Mouse (Mus musculus) embryo, embryonic 10 days (tissue): ENCODE measurements around the gene Espnl.

Source experiments
- DNase-seq: peaks from one replicate; pipeline ENCODE4 v3.0.0-alpha.2; 2015; ENCODE audit warnings: low spot score

Gene Espnl

GRCm38 (mm10) chr1:91317656-91318055, 4.2 kb upstream of the Espnl start:
- no peak for DNase-seq

DNA sequence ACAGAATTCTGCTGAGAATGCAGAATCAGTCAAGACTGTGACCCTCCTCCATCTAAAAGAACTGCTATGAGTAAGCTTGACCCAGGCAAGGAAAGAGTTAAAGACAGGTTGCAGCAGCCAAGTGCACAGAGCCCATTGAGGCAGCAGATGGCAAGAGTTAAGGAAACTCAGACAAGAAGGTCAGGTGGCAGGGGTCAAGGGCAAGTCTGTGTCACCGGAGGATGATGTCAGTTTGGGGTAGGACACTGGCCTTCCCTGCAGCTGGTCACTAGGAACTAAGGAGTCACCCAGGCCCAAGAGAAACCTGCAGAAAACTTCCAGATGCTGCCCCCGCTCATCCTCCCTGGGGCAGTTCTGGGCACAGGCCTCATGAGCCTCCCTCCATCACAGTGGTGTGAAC, 2.8 kb downstream of the Espnl start:
- DNase-seq: no peak

DNA sequence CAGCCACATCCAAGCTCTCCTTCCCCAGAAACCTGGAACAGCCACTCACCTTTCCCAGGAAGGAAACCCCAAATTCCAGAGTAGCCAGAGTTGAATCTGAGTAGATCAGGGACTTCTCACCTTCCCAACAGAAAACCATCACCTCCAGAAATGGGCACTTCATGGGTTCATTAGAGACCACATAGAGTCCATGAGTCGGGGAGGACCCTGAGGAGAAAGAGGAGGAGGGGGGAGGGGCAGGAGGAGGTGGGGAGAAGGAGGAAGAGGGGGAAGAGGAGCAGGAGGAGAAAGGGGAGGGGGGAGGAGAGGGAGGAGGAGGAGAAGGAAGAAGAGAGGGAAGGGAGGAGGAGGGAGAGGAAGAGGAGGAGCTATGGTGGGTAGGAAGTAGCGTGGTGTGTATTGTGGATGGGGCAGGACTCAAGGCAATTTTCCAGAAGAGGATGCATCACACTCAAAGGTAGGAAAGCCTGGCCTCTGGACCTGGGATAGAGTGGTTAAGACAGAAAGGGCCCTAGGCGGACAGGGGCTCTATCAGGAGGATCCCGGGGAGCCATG, 3.7 kb downstream of the Espnl start:
- no peak for DNase-seq

DNA sequence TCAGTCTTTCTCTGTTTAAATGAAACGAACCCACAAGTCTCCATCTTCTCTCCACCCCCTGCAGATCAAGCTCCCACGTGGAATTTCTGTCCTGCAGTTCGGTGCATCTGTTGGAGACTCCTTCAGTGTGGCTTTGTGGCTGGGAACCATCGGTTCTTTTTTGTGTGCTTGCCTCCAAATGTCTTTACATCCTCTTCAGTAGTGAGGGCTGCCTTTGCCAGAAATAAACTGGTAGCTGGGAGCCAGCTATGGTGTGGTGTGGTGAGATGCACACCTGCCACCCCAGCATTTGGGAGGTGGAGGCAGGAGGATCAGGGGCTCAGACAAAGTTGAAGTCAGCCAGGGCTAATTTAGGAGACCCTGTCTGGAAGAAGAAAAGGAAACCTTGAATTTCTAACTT, 10.2 kb downstream of the Espnl start:
- DNase-seq: no peak

- no peak for DNase-seq
Measured at GRCm38 (mm10) chr1:91333582-91333981, 11.7 kb downstream of the Espnl start.

GRCm38 (mm10) chr1:91337355-91337754, 15.5 kb downstream of the Espnl start:
- no peak for DNase-seq

DNA sequence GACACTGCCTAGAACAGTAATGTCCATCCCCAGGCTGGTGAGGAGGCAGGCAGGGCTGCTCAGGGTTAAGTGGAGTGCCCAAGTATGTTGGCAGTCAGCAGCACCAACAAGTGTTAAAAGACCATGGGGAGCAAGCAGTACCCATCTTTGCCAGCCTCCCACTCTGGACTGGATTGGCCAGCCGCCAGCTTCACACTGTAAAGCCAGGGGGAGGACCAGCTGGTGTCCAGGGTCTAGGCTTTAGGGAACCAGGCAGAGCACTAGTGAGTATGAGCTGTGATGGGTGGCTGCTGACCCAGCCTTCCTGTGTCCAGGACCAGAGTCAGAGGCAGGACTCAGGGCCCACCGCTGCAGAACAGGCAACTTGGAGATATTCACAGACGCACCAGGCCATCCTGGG, 22.1 kb downstream of the Espnl start:
- DNase-seq: no peak

- peak; percentile 68 for DNase-seq
Measured at GRCm38 (mm10) chr1:91344921-91345685, 23.2 kb downstream of the Espnl start.

GRCm38 (mm10) chr1:91346892-91347291, 25.0 kb downstream of the Espnl start:
- peak; percentile 84 for DNase-seq

DNA sequence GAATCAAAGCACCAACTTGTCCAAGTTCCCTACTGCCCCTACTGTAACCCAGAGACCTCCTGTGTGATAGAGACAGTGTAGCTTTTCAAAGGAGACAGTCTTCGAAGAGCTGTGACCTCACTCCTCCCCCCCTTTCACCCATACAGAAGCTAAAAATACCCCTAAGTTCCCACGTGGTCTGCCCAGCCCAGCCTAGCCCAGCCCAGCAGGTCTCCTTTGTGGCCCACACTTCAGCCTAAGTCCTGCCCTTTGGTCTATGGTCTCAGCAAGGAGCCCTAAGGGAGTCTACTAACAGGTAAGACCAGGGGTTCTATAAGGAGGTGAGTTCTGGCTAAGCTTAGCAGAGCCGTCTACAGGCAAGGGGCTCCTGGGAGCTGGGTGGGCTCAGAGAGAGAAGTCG, 29.0 kb downstream of the Espnl start, which contains the start of gene Klhl30:
Klhl30 (plus strand) TSS at position 176 of the 400 bp plus-strand sequence.
- no peak for DNase-seq

GRCm38 (mm10) chr1:91351249-91351648, 29.4 kb downstream of the Espnl start:
- DNase-seq: no peak

GRCm38 (mm10) chr1:91352277-91352676, 30.4 kb downstream of the Espnl start:
- DNase-seq: no peak

DNA sequence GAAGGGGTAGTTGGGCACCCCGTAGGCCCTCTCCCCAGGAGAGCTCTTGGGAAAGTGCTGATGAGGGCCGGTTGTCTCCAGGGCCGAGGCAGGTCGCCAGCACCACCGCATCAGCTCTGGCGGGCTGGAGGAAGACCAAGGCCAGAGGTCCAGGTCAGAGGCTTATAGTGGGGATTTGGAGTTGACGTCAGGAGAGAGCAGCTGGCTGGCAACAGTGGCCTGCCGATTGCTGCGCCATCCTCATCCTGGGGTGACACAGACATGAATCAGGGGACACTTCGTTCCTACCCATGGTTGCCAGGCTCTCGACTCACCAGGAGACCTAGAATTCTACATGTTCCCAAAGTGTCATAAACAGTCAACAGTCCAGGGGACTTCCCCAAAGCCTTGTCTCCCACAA, 34.2 kb downstream of the Espnl start:
- DNase-seq: no peak

DNA sequence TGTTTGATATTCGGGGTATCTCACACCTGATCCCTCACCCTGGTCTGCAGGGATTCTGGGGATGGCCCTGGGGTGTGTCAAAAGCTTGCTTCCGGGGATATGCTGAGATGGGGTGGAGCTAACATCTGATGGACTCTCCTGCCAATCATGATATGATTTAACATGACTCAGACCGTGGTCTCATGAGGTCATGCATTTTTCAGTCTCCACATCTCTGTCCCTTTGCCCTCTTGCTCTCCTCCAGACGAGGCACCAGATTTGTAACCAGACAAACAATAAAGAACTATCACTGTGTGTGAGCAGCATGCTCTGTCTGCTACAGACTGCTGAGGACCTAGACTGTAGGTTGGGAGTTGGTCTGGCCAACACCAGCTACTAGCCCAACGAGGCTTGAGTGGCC, 40.2 kb downstream of the Espnl start:
- no peak for DNase-seq

GRCm38 (mm10) chr1:91364822-91365644, 43.2 kb downstream of the Espnl start:
- DNase-seq: no peak

GRCm38 (mm10) chr1:91365816-91366214, 43.9 kb downstream of the Espnl start:
- no peak for DNase-seq

DNA sequence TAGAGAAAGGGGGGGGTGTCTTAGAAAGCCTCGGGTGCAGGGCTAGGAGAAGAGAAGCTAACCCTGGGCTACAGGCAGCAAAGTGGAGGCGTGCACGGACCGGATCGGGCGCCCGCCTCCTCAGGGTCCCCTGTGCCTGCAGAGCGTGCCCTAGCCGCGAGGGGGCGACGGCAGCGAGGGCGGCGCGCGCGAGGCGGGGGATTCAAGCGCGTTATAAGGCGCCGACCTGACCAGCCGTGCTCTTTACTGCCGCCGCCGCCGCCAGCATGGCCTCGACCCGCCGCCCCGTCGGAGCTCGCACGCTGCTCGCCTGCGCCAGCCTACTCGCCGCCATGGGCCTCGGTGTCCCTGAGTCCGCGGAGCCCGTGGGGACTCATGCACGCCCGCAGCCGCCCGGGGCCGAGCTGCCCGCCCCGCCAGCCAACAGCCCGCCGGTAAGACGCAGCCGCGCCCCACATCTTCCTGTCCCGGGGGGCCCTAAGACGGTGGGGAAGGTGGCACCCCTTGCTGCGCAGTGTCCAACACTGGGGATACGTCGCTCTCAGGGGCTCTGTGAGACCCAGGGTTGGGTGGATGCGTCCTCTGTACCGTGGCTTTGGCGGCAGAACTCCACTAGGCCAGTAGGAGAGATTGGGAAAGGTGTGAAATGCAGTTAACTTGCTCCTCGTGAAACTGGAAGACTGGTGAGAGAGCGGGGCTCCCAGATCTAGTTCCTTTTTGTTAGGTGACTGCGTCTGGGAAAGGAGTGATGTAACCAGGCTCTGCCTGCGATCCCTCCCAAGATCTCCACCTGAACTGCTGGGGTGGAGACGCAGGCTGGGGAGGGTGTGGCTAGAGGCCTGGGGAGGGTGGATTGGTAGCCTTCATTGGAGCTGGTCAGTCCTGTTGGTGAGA, 44.6 kb downstream of the Espnl start, which contains the start of gene Erfe:
Erfe (plus strand) TSS at position 216 of the 894 bp plus-strand sequence.
- DNase-seq: peak; percentile 89

- no peak for DNase-seq
Measured at GRCm38 (mm10) chr1:91367295-91367694, 45.4 kb downstream of the Espnl start.

DNA sequence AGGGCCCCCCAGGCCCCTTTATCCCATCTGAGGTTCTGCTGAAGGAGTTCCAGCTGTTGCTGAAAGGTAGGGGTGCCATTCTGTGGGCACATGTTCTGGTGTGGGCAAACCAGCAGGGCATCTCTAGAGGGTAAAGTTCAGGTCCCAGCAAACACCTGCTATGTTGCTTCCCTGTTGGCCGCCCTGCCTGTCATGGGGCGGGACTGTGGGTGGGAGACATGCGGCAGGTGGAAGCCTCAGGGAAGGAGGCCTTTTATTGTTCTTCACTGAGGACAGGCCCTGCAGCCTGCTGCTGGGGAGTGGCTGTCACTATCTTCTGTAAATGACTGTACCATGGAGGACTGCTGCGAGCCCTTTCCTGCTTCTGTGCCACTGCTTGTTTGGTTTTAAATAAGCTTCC, 47.5 kb downstream of the Espnl start:
- no peak for DNase-seq

GRCm38 (mm10) chr1:91370055-91370454, 48.2 kb downstream of the Espnl start:
- no peak for DNase-seq

DNA sequence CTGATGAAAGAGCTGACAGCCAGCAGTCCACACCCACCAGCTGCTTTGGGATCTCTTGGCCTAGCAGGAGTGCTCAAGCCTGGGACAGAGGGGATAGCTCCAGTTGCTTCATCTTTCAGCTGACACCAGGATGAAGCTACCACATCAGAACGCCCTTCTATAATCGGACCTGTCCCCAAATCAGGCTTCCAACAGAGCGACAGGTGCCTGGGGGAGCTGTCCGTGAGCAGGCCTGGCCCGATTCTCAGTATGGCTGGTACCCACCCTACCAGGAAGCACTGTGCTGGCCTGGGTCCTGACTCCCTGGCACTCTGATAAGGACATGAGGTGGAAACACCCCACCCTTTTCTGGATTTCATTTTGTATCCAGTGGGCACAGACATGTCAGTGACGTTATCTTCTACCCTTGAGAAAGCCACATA, 51.5 kb downstream of the Espnl start:
- DNase-seq: no peak
